7 mouse cellular contexts compared by ENCODE assay signal in genomic region chr7:73588351-73588906, GRCm38 (mm10). TPM values are rescaled to one million over a fixed set of nuclear protein-coding genes. Genes with fewer than 3 reads are reported as not detected.
DNase-seq lines count a peak whose midpoint lies in the region; ATAC-seq and TF ChIP-seq lines count a peak whose summit lies in the region.

No protein-coding gene starts in this region.

- H3K36me3 ChIP-seq in lung, embryonic 14.5 days (ENCODE audit: insufficient read depth): no peaks in the 10 kb centered on the region
- no peaks in the 10 kb centered on the region for H3K36me3 ChIP-seq in intestine, embryonic 16.5 days (ENCODE audit: control insufficient read depth, insufficient read depth, low read length)

- no peaks in the 10 kb centered on the region for H3K9me3 ChIP-seq in lung, embryonic 14.5 days (ENCODE audit: low read depth, low read length)
- H3K9me3 ChIP-seq in intestine, embryonic 16.5 days (ENCODE audit: control insufficient read depth, low read length): no peaks in the 10 kb centered on the region

- WGBS in lung, embryonic 14.5 days: 72% methylated on average over 8 of the region's 8 CpGs
- 49% methylated on average over 8 of the region's 8 CpGs for WGBS in intestine, embryonic 16.5 days

- peak overlapping the region; percentile 76 for H3K27ac ChIP-seq in lung, embryonic 14.5 days (ENCODE audit: low read depth)
- H3K27ac ChIP-seq in intestine, embryonic 16.5 days (ENCODE audit: low read length): peak overlapping the region; percentile 99

- ATAC-seq in lung, embryonic 14.5 days (ENCODE audit: insufficient read depth): no peak
- ATAC-seq in intestine, embryonic 16.5 days: peak; percentile 88
- ATAC-seq in megakaryocyte-erythroid progenitor cell, adult 5-6 weeks (replicated peaks; ENCODE audit: low FRiP score, low TSS enrichment, poor library complexity, severe bottlenecking): peak; percentile 32

- H3K9ac ChIP-seq in lung, embryonic 14.5 days: no peak overlapping the region
- H3K9ac ChIP-seq in intestine, embryonic 16.5 days (ENCODE audit: low read depth, low read length): peak overlapping the region; percentile 51

- H3K4me3 ChIP-seq in lung, embryonic 14.5 days (ENCODE audit: low read depth, low read length): no peak overlapping the region
- H3K4me3 ChIP-seq in intestine, embryonic 16.5 days (ENCODE audit: low read length): no peak overlapping the region

- H3K4me2 ChIP-seq in lung, embryonic 14.5 days: no peak overlapping the region; the same call in 1 of the 2 replicates
- peak overlapping the region; percentile 50 for H3K4me2 ChIP-seq in intestine, embryonic 16.5 days (ENCODE audit: low read depth, low read length)

- TF ChIP-seq CTCF in lung, embryonic 14.5 days (IDR thresholded peaks at IDR 0.05; ENCODE audit: low read depth): no peak

- peaks cover 28% of the 10 kb centered on the region for H3K4me1 ChIP-seq in lung, embryonic 14.5 days (ENCODE audit: insufficient read depth)
- peaks cover 41% of the 10 kb centered on the region for H3K4me1 ChIP-seq in intestine, embryonic 16.5 days (ENCODE audit: control insufficient read depth, insufficient read depth, low read length)

- no peaks in the 10 kb centered on the region for H3K27me3 ChIP-seq in lung, embryonic 14.5 days (ENCODE audit: insufficient read depth, low read length)
- no peaks in the 10 kb centered on the region for H3K27me3 ChIP-seq in intestine, embryonic 16.5 days (replicated peaks; ENCODE audit: control insufficient read depth, insufficient read depth, low read length)

- DNase-seq in lung, embryonic 14.5 days: no peak
- no peak for DNase-seq in lung, postnatal 25 days (ENCODE audit: low spot score)
- peak; percentile 79 for DNase-seq in brain, adult 2 months (ENCODE audit: low read depth, low spot score)
- DNase-seq in cerebellum, adult 9-10 months: no peak
- DNase-seq in testis, postnatal 14 days (ENCODE audit: low spot score): no peak

RNA-seq across cellular contexts. Expression of gene Chd2, which starts 46.8 kb away (rescaled TPM):
- 58.7 and 62.1 TPM in 2 replicates for polyA plus RNA-seq in lung, embryonic 14.5 days (2014; fragmentation: Nextera tagmentation; extraction: Ambion mirVana)
- 40.1 and 41.1 TPM in 2 replicates for polyA plus RNA-seq in intestine, embryonic 16.5 days (2015; fragmentation: Nextera tagmentation; extraction: Ambion mirVana)
- total RNA-seq in megakaryocyte-erythroid progenitor cell, adult 5-6 weeks (2014; fragmentation: Nextera tagmentation): 48.8 and 57.3 TPM in 2 replicates
- total RNA-seq in megakaryocyte-erythroid progenitor cell, adult 5-6 weeks (2017): 101 and 150 TPM in 2 replicates
